Mouse (Mus musculus) limb, embryonic 15.5 days (tissue): ENCODE results near the gene Scpep1. TPM values are rescaled to one million over a fixed set of nuclear protein-coding genes. Genes with fewer than 3 reads are reported as not detected.
"Not testable (repeated sequence)": the region's sequence is repeated elsewhere in the genome, so short reads cannot be mapped to it uniquely, and the experiment has no call there.

Experiments used
- ATAC-seq: fragments of 200-750 bp; cut with Nextera tagmentation; 2 replicates; pipeline ENCODE4 v1.8.0; 2017; ENCODE audit warnings: low read depth, moderate TSS enrichment; ENCODE audit not compliant: insufficient number of reproducible peaks, low FRiP score, low TSS enrichment
- H3K27ac ChIP-seq: fragments of 300-500 bp; sonication (generic); 2 replicates; pipeline ENCODE4 v1.5.1; 2015; ENCODE audit warnings: moderate library complexity, mild to moderate bottlenecking, inconsistent platforms
- H3K27me3 ChIP-seq: fragments of 300-500 bp; sonication (generic); 2 replicates; pipeline ENCODE4 v1.6.1; 2015; ENCODE audit warnings: inconsistent platforms
- H3K36me3 ChIP-seq: fragments of 300-500 bp; sonication (generic); 2 replicates; pipeline ENCODE4 v1.6.1; 2015; ENCODE audit warnings: inconsistent platforms
- H3K4me1 ChIP-seq: fragments of 300-500 bp; sonication (generic); 2 replicates; pipeline ENCODE4 v1.6.1; 2015; ENCODE audit warnings: inconsistent platforms
- H3K4me2 ChIP-seq: fragments of 300-500 bp; sonication (generic); 2 replicates; pipeline ENCODE4 v1.6.1; 2015; ENCODE audit warnings: mild to moderate bottlenecking, inconsistent platforms
- H3K4me3 ChIP-seq: fragments of 300-500 bp; sonication (generic); 2 replicates; pipeline ENCODE4 v1.5.1; 2015; ENCODE audit warnings: mild to moderate bottlenecking, inconsistent platforms
- H3K9ac ChIP-seq: fragments of 300-500 bp; sonication (generic); 2 replicates; pipeline ENCODE4 v1.6.1; 2015; ENCODE audit warnings: inconsistent platforms
- H3K9me3 ChIP-seq: fragments of 300-500 bp; sonication (generic); 2 replicates; pipeline ENCODE4 v1.6.1; 2016; ENCODE audit warnings: inconsistent platforms
- WGBS: fragments of 180-500 bp; shearing (Covaris S2); methylation state at CpG from one replicate; pipeline ENCODE4 v1.1.7; 2015; 5-methylcytosine and 5-hydroxymethylcytosine counted together
- polyA plus RNA-seq: library from polyadenylated mRNA; unstranded; fragments of >200 nt; fragmentation: Nextera tagmentation; extraction: Ambion mirVana; gene quantifications from 2 replicates; pipeline ENCODE4 v1.2.1, GENCODE M21; 2015

Scpep1 gene
- polyA plus RNA-seq, result 116 and 125 TPM in 2 replicates

DNA sequence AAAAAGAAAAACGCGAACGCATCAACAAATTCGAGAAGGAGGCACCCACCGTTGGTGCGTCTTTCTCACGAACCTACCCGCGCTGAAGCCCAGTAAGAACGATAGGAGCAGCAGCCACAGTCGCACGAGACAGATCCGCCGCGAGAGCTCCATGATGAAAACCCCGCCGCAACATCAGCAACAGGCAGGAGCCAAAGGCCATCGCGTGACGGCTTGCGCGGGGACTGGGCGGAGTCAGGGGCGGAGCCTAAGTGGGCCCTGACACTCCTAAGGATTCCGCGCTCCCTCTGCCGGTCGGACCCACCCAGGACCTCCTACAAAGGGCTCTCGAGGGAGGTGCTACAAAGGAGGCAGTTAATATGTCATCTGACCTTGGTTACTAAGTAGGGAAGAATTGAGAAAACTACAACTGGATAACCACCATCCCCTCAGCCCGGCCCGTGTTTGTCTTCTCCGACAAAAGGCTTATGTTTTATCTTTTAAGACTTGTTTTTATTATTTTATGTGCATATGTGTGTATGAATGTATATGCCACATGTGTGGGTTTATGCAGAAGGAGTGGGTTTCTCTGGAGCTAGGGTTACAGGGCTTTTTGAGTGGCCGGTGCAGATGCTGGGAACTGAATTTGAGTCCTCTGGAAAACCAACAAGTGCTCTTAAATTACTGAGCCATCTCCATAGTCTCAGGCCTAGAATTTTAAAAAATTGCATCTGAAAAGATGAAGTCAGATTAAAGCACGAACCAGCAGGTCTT is at the start of gene Scpep1:
Gene Scpep1, minus strand, starts transcription at position 249 of the 753 bp plus-strand sequence.
- ATAC-seq, result peak; percentile 93
- Histone ChIP-seq H3K4me3 (peak within 1 kb of the TSS; percentile 53), H3K4me1 (peaks cover 2% of the 10 kb centered on the region; the same call in 1 of the 2 replicates), H3K27ac (peak within 1 kb of the TSS; percentile 76), H3K9me3 (no peaks in the 10 kb centered on the region), H3K36me3 (peaks cover 7% of the 10 kb centered on the region; the same call in 1 of the 2 replicates), H3K27me3 (no peaks in the 10 kb centered on the region), H3K9ac (peak within 1 kb of the TSS; percentile 21; the same call in 1 of the 2 replicates), H3K4me2 (peak within 1 kb of the TSS; percentile 49)
- 3% methylated on average over 34 of the region's 34 CpGs for WGBS

DNA sequence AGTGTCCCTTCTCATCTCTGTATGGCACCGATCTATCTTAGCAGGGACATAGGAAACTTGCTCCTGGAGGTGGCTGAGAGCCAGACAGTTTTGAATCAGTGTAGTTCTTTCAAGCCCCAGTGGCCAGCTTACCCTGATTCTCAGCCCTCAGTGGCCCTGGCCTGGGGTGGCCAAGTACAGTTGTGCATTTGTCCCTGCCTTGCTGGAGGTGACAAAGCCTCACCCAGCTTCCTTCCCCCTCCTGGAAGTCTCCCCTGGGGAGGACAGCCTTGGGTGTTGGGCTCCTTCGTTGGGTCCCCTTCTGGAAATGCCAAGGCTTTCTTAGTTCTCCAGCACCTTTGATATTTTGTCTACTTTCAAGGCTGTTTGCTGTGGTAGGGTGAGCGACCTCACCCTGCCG is 48.5 kb upstream of the Scpep1 start:
- no peak overlapping the region for H3K9ac ChIP-seq
- peaks cover 15% of the 10 kb centered on the region for H3K27me3 ChIP-seq
- H3K4me3 ChIP-seq, result no peak overlapping the region
- H3K36me3 ChIP-seq, result no peaks in the 10 kb centered on the region
- WGBS, result 61% methylated on average over 4 of the region's 4 CpGs
- no peak overlapping the region for H3K27ac ChIP-seq
- peaks cover 13% of the 10 kb centered on the region; the same call in 1 of the 2 replicates for H3K4me1 ChIP-seq
- ATAC-seq, result no peak
- H3K4me2 ChIP-seq, result no peak overlapping the region
- no peaks in the 10 kb centered on the region for H3K9me3 ChIP-seq

- H3K9me3 ChIP-seq, result no peaks in the 10 kb centered on the region
- peaks cover 18% of the 10 kb centered on the region for H3K27me3 ChIP-seq
- no peak overlapping the region for H3K27ac ChIP-seq
- H3K4me1 ChIP-seq, result peaks cover 13% of the 10 kb centered on the region; the same call in 1 of the 2 replicates
- no peaks in the 10 kb centered on the region for H3K36me3 ChIP-seq
- no peak overlapping the region for H3K4me3 ChIP-seq
- H3K4me2 ChIP-seq, result no peak overlapping the region
- ATAC-seq, result no peak
- 42% methylated on average over 6 of the region's 6 CpGs for WGBS
- H3K9ac ChIP-seq, result no peak overlapping the region
Observed at GRCm38 (mm10) chr11:89003078-89003477, 47.8 kb upstream of the Scpep1 start.

GRCm38 (mm10) chr11:89002621-89003020 is 47.4 kb upstream of the Scpep1 start:
- Histone ChIP-seq H3K4me3 (no peak overlapping the region), H3K36me3 (no peaks in the 10 kb centered on the region), H3K27ac (no peak overlapping the region), H3K9ac (no peak overlapping the region), H3K27me3 (peaks cover 19% of the 10 kb centered on the region), H3K4me2 (peak overlapping the region; percentile 17), H3K4me1 (peaks cover 13% of the 10 kb centered on the region; the same call in 1 of the 2 replicates), H3K9me3 (no peaks in the 10 kb centered on the region)
- WGBS, result 69% methylated on average over 5 of the region's 5 CpGs
- ATAC-seq, result no peak

GRCm38 (mm10) chr11:89002068-89002467 is 46.8 kb upstream of the Scpep1 start:
- Histone ChIP-seq H3K27ac (no peak overlapping the region), H3K36me3 (no peaks in the 10 kb centered on the region), H3K27me3 (peaks cover 19% of the 10 kb centered on the region), H3K4me1 (peaks cover 13% of the 10 kb centered on the region; the same call in 1 of the 2 replicates), H3K9ac (no peak overlapping the region), H3K9me3 (no peaks in the 10 kb centered on the region), H3K4me3 (no peak overlapping the region), H3K4me2 (no peak overlapping the region)
- ATAC-seq, result no peak
- 83% methylated on average over 5 of the region's 5 CpGs for WGBS

GRCm38 (mm10) chr11:89001569-89001968 is 46.3 kb upstream of the Scpep1 start:
- Histone ChIP-seq H3K4me2 (peak overlapping the region; percentile 14; the same call in 1 of the 2 replicates), H3K9me3 (no peaks in the 10 kb centered on the region), H3K4me1 (peaks cover 13% of the 10 kb centered on the region; the same call in 1 of the 2 replicates), H3K4me3 (no peak overlapping the region), H3K27ac (no peak overlapping the region), H3K36me3 (no peaks in the 10 kb centered on the region), H3K27me3 (peaks cover 19% of the 10 kb centered on the region), H3K9ac (no peak overlapping the region)
- no peak for ATAC-seq
- WGBS, result 92% methylated on average over 7 of the region's 7 CpGs

- Histone ChIP-seq H3K4me2 (no peak overlapping the region), H3K4me3 (peak overlapping the region; percentile 53), H3K4me1 (peaks cover 13% of the 10 kb centered on the region; the same call in 1 of the 2 replicates), H3K36me3 (no peaks in the 10 kb centered on the region), H3K9me3 (no peaks in the 10 kb centered on the region), H3K27ac (no peak overlapping the region), H3K9ac (no peak overlapping the region), H3K27me3 (peaks cover 19% of the 10 kb centered on the region)
- no peak for ATAC-seq
Observed at GRCm38 (mm10) chr11:89000527-89000819, 45.2 kb upstream of the Scpep1 start.

DNA sequence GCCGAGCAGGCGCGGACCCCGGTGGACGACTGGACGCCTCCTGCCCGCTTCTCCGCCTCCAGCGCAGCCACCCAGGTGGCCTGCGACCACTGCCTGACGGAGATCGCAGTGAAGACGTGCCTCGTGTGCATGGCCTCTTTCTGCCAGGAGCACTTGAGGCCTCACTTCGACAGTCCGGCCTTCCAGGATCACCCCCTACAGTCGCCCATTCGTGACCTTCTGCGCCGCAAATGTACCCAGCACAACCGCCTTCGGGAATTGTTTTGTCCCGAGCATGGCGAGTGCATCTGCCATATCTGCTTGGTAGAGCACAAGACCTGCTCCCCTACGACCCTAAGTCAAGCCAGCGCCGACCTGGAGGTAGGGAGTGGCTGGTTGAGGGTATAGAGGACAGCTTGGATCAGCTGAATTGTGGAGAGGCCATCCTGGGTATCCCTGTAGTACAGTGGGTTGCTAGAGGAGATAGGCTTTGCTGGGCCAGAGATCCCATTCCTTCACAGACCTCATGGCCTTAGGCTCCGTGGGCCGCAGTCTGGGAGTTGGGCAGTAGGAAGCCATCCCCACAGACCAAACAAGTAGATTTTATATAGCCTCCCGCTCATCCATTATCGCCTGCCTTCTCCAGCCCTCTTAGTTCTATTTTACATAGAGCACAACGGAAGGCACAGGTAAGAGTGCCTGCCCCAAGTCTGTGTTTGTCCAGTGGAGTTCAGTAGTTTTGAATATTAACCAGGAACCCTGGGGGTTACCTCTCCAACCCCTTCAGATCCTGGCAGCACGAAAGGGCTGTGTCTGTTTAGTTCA is 44.7 kb upstream of the Scpep1 start:
- Histone ChIP-seq H3K9me3 (no peaks in the 10 kb centered on the region), H3K4me3 (peak overlapping the region; percentile 53), H3K9ac (peak overlapping the region; percentile 31), H3K4me1 (peaks cover 13% of the 10 kb centered on the region; the same call in 1 of the 2 replicates), H3K36me3 (no peaks in the 10 kb centered on the region), H3K27me3 (peaks cover 19% of the 10 kb centered on the region), H3K27ac (0 out of 2 replicates have a peak overlapping the region, but pooled peaks have one; percentile 23), H3K4me2 (peak overlapping the region; percentile 69)
- ATAC-seq, result no peak
- WGBS, result 31% methylated on average over 33 of the region's 33 CpGs

GRCm38 (mm10) chr11:88998974-88999722 is 43.9 kb upstream of the Scpep1 start, which contains the start of gene Trim25:
Gene Trim25 (plus strand): TSS chr11:88999376.
- ATAC-seq, result peak; percentile 62; the same call in 1 of the 2 replicates
- 3% methylated on average over 48 of the region's 48 CpGs for WGBS

DNA sequence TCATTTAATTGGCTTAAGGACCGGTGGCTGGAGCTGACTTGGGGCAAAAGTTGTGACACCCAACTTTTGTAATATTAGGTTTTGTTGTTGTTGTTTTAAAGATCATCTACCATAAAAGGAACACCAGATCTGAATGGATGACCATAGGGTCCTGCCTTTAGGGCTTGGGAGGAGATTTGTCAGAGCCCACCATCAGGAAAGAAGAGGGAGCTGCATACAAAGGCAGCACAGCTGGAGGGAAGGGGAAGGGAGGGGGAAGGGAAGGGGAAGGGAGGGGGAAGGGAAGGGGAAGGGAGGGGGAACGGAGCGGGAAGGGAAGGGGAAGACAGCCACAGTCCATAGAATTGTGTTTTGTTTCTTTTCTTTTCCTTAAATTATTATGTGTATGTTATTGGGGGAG is 43.1 kb upstream of the Scpep1 start:
- no peak overlapping the region for H3K4me3 ChIP-seq
- ATAC-seq, result no peak
- H3K36me3 ChIP-seq, result no peaks in the 10 kb centered on the region
- H3K4me1 ChIP-seq, result peaks cover 13% of the 10 kb centered on the region; the same call in 1 of the 2 replicates
- H3K9me3 ChIP-seq, result no peaks in the 10 kb centered on the region
- 27% methylated on average over 3 of the region's 3 CpGs for WGBS
- no peak overlapping the region for H3K27ac ChIP-seq
- peaks cover 19% of the 10 kb centered on the region for H3K27me3 ChIP-seq
- no peak overlapping the region for H3K4me2 ChIP-seq
- no peak overlapping the region for H3K9ac ChIP-seq

More at GRCm38 (mm10) chr11:88998974-88999722, 43.9 kb upstream of the Scpep1 start, which contains the start of gene Trim25:
- Histone ChIP-seq H3K9ac (peak within 1 kb of the TSS; percentile 31), H3K4me1 (peaks cover 13% of the 10 kb centered on the region; the same call in 1 of the 2 replicates), H3K27me3 (peaks cover 19% of the 10 kb centered on the region), H3K36me3 (no peaks in the 10 kb centered on the region), H3K4me3 (peak within 1 kb of the TSS; percentile 53), H3K4me2 (peak within 1 kb of the TSS; percentile 69), H3K27ac (0 out of 2 replicates have a peak within 1 kb of the TSS, but pooled peaks have one; percentile 23), H3K9me3 (no peaks in the 10 kb centered on the region)

GRCm38 (mm10) chr11:88997343-88997742 is 42.1 kb upstream of the Scpep1 start:
- not testable (repeated sequence) for ATAC-seq, H3K9ac ChIP-seq, H3K4me1 ChIP-seq, H3K27ac ChIP-seq, H3K9me3 ChIP-seq, H3K4me2 ChIP-seq, H3K4me3 ChIP-seq, H3K36me3 ChIP-seq
- 79% methylated on average over 5 of the region's 5 CpGs for WGBS
- peaks cover 19% of the 10 kb centered on the region for H3K27me3 ChIP-seq
